Mouse (Mus musculus) myocyte (in vitro differentiated cells): ENCODE measurements at regions not wholly inside any gene's neighbourhood (a gene's known extent, or its start where the extent isn't known, plus 50 kb on each side); places are given as distances from the start of the nearest gene placed in this dataset.

Experiments used
- CEBPB ChIP-seq: IDR thresholded peaks from 2 replicates; pipeline ENCODE4 v1.6.1; 2011; ENCODE audit warnings: mild to moderate bottlenecking, moderate library complexity; ENCODE audit not compliant: poor library complexity, insufficient read depth, severe bottlenecking
- E2F4 ChIP-seq: IDR thresholded peaks from one replicate; pipeline ENCODE4 v1.6.1; 2011; ENCODE audit warnings: mild to moderate bottlenecking, control low read depth, moderate library complexity; ENCODE audit not compliant: insufficient read depth
- MAX ChIP-seq: IDR thresholded peaks from one replicate; pipeline ENCODE4 v1.6.1; 2011; ENCODE audit warnings: low read depth, mild to moderate bottlenecking, control low read depth
- MYOG ChIP-seq, 3 experiments: IDR thresholded peaks; one replicate each; pipeline ENCODE4 v1.6.1; 2011; ENCODE audit warnings: control low read depth in 2 of 3, low read depth in 2 of 3, mild to moderate bottlenecking in 2 of 3; ENCODE audit not compliant: insufficient read length in 2 of 3, control insufficient read depth in 1 of 3, insufficient read depth in 1 of 3
- POLR2A ChIP-seq: IDR thresholded peaks from one replicate; pipeline ENCODE4 v1.6.1; 2011; ENCODE audit warnings: low read depth, mild to moderate bottlenecking, control low read depth, moderate library complexity; ENCODE audit not compliant: insufficient read length
- POLR2AphosphoS2 ChIP-seq: IDR thresholded peaks from one replicate; pipeline ENCODE4 v1.6.1; 2011; ENCODE audit warnings: low read depth, control low read depth; ENCODE audit not compliant: insufficient read length
- TCF3 ChIP-seq: IDR thresholded peaks from one replicate; pipeline ENCODE4 v1.6.1; 2011; ENCODE audit warnings: low read depth, control low read depth; ENCODE audit not compliant: insufficient read length
- USF1 ChIP-seq: IDR thresholded peaks from one replicate; pipeline ENCODE4 v1.6.1; 2011; ENCODE audit warnings: low read depth, mild to moderate bottlenecking, control low read depth, moderate library complexity

GRCm38 (mm10) chr13:54874291-54875200 is 74.7 kb upstream of the Unc5a start:
- TF ChIP-seq MYOG (IDR thresholded peaks at IDR 0.05; ENCODE audit: control insufficient read depth in 1 of 3, insufficient read depth in 1 of 3, insufficient read length in 2 of 3, low read depth in 2 of 3), result no peak
- TF ChIP-seq E2F4, result no peak
- TF ChIP-seq MAX, result no peak
- TF ChIP-seq POLR2AphosphoS2, result no peak
- TF ChIP-seq POLR2A, result no peak
- no peak for TF ChIP-seq USF1
- no peak for TF ChIP-seq TCF3
- TF ChIP-seq CEBPB, result no peak
